Mouse (Mus musculus): ENCODE measurements at regions not wholly inside any gene's neighbourhood (a gene's known extent, or its start where the extent isn't known, plus 50 kb on each side); places are given as distances from the start of the nearest gene placed in this dataset. TPM values are rescaled to one million over a fixed set of nuclear protein-coding genes. Genes with fewer than 3 reads are reported as not detected.

DNA sequence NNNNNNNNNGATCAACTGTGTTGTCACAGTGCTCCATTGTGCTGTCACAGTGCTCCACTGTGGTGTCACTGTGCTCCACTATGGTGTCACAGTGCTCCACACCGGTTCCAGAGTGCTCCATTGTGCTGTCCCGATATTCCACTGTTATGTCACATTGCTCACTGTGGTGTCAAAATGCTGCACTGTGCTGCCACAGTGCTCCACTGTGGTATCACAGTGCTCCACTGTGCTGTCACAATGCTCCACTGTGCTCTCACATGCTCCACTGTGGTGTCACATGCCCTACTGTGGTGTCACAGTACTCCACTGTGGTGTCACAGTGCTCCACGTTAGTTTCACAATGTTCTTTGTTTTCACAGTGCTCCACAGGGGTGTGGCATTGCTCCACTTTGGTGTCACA is 359.3 kb upstream of the Olfr161 start:
- peak in 1 of 2 experiments; percentile 26 for DNase-seq (ENCODE audit: extremely low spot score in 1 of 2, low spot score in 2 of 2)
- intact Hi-C loops (cut with DNase I), result no loop called here

DNA sequence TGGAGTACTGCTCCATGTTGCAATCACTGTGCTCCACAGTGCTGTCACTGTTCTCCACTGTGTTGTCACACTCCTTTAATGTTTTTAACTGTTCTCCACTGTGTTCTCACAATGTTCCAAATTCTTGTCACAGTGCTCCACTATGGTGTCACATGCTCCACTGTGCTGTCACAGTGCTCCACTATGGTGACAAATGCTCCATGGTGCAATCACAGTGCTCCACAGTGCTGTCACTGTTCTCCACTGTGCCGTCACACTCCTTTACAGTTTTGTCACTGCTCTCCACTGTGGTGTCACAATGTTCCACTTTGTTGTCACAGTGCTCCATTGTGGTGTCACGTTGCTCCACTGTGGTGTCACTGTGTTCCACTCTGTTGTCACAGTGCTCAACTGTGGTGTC is 358.2 kb upstream of the Olfr161 start:
- peak in 1 of 2 experiments; percentile 20 for DNase-seq (ENCODE audit: extremely low spot score in 1 of 2, low spot score in 2 of 2)
- intact Hi-C loops (cut with DNase I), result no loop called here

DNA sequence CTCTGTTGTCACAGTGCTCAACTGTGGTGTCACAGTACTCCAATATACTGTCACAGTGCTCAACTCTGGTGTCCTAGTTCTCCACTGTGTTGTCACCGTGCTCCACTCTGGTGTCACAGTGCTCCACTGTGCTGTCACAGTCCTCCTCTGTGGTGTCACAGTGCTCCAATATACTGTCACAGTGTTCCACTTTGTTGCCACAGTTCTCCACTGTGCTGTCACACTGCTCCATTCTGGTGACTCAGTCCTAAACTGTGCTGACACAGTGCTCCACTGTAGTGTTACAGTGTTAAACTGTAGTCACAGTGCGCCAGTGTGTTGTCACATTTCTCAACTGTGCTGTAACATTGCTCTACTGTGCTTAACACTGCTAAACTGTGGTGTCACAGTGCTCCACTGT is 356.8 kb upstream of the Olfr161 start:
- intact Hi-C loops (cut with DNase I), result no loop called here
- DNase-seq (ENCODE audit: extremely low spot score in 1 of 2, low spot score in 2 of 2), result peak in 1 of 2 experiments; percentile 16

DNA sequence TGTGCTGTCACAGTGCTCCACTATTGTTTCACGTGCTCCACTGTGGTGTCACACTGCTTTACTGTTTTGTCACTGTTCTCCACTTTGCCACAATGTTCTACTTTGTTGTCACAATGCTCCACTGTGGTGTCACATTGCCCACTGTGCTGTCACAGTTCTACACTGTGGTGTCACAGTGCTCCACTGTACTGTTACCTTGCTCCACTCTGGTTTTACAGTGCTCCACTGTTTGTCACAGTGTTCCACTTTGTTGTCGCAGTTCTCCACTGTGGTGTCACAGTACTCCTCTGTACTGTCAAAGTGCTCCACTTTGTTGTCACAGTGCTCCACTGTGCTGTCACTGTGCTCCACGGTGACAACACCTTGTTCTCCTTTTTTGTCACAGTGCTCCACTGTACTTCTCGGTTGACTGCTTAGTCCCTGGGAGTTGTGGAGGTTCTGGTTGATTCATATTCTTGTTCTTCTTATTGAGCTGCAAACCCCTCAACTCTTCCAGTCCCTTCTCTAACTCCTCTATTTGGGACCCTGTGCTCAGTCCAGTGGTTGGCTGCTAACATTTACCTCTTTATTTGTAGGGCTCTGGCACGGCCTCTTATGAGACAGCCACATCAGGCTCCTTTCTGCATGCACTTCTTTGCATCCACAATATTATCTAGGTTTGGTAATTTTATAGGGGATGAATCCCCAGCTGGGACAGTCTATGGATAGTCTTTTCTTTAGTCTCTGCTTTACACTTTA is 349.7 kb upstream of the Olfr161 start:
- intact Hi-C loops (cut with DNase I), result no loop called here
- DNase-seq (ENCODE audit: extremely low spot score in 1 of 2, low spot score in 2 of 2), result peak in 1 of 2 experiments; percentile 15

DNA sequence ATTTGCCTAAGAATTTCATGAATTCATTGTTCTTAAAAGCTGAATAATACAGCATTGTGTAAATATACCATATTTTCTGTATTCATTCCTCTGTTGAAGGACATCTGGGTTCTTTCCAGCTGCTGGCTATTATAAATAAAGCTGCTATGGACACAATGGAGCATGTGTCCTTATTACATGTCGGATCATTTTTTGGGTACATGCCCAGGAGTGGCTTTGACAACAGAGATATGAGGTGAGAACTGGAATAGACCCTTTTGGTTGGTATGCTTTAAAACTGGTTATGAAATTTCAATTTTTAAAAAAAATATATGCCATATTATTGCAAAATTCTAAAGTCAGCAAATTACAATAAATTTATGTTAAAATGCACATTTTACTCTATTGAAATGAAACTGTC is 348.9 kb upstream of the Olfr161 start:
- intact Hi-C loops (cut with DNase I), result no loop called here
- DNase-seq (ENCODE audit: extremely low spot score in 1 of 2, low spot score in 2 of 2), result no peak

DNA sequence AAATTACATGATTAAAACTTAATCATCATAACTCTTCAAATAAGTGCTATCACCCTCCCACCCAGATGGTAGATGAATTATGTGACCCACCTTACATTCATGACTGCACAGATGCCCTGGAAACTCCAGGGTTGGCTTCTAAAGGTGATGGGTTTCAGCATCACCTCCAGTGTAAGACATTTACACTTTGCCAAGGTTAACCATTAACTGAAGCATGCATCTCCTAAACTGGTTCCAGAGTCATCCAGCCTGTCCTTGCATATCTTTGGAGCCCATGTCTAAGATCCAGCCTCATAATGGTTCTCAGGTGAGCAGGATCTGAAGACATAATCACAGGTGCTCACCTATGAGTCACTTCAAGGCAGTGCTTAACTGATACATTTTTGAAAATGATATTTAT is 344.4 kb upstream of the Olfr161 start:
- intact Hi-C loops (cut with DNase I), result no loop called here
- no peak for DNase-seq (ENCODE audit: extremely low spot score in 1 of 2, low spot score in 2 of 2)

DNA sequence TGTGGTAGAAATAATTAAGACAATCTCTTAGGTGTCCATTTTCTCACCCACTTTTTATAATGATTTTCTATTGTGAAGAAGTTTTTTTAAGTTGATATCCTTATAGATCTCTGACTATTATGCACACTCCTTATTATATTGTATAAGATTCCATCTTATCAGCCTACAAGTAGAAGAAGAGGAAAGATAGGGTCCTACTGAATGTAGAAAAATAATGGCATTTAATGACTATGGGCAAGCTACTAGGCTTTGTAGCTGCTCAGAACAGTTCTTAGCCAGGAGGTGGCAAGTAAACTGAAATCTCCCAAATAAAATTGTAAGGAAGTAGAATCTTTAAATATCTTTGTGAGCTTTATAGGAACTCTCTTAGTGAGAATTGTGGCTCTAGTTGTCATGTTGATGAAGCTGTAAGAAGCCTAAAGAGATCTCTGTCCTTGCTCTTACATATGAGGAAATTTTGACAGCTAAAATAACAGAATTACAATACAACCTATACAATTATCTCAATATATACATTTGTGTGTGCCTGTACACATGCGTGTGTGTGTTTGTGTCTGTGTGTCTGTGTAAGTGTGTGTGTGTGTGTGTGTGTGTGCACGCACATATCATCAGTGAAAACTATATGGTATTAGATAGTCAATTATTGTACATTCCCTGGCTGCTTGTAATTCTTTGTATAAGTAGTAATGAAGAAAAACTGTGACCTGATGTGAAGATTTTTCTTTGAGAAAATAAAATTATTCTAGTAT is 343.7 kb upstream of the Olfr161 start:
- intact Hi-C loops (cut with DNase I), result no loop called here
- no peak for DNase-seq (ENCODE audit: extremely low spot score in 1 of 2, low spot score in 2 of 2)

DNA sequence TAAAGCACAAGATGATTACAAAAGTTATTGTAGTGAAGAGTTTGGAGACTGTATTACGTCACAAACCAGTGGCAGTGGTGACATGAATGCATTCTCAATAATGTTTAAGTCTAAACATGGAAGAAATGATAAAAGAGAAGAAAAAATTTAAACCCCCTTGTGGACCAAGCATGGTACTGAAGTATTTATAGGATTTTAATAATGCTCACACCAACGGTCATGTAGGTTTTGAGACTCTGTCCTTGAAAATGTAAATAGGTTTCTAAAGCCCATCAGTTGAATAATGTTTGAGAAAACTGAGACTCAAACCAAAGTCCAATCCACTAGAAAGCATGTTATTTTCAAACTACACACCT is 343.1 kb upstream of the Olfr161 start:
- intact Hi-C loops (cut with DNase I), result no loop called here
- no peak for DNase-seq (ENCODE audit: extremely low spot score in 1 of 2, low spot score in 2 of 2)

DNA sequence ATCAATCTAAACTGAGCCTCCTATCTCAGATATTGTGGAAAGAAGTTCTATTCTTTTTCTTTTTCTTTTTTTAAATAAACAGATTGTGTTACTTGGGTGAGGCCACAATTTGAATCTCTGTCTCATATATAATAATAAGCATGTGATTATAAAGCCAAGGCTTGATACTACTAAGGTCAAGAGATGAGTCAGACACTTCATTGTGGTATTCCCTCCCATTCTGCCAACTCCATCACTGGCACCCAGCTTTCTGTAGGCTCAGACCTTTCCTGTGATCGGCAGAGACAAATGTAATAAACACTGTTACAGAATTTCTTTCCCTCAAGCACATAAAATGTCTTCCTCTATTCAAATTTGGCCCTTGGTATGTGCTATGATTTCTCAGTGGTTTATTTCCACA is 337.0 kb upstream of the Olfr161 start:
- no peak for DNase-seq (ENCODE audit: extremely low spot score in 1 of 2, low spot score in 2 of 2)
- intact Hi-C loops (cut with DNase I), result no loop called here

DNA sequence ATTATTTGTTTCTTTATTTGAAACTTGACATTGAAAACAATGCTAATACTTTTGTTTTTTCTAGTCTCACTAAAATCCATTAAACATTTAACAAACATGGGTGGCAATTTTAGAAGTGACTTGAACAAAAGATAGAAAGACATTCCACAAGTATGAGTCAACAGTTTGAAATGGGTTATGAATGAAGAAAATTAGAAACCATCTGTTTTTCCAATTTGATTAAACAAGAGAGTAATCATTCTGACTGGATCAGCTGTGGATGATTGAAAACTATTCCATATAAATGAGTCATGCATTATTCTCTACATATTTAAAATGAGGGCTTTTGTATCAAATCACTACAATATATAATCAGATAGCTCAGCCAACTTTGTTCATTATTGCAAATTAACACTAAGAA is 334.8 kb upstream of the Olfr161 start:
- DNase-seq (ENCODE audit: extremely low spot score in 1 of 2, low spot score in 2 of 2), result no peak
- intact Hi-C loops (cut with DNase I), result no loop called here

DNA sequence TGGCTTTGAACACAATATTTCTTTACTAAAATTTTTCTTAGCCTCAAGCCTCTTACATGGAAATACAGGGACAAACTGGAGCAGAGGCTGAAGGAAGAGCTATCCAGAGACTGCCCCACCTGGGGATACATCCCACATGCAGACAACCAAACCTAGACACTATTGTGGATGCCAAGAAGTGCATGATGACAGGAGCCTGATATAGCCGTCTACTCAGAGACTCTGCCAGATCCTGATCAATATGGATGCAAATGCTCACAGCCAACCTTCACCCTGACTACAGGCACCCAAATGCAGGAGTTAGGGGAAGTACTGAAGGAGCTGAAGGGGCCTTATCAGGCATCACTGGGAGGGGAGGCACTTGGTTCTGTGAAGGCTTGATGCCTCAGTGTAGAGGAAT is 325.5 kb upstream of the Olfr161 start:
- intact Hi-C loops (cut with DNase I), result no loop called here
- peak in 1 of 2 experiments; percentile 28 for DNase-seq (ENCODE audit: extremely low spot score in 1 of 2, low spot score in 2 of 2)

DNA sequence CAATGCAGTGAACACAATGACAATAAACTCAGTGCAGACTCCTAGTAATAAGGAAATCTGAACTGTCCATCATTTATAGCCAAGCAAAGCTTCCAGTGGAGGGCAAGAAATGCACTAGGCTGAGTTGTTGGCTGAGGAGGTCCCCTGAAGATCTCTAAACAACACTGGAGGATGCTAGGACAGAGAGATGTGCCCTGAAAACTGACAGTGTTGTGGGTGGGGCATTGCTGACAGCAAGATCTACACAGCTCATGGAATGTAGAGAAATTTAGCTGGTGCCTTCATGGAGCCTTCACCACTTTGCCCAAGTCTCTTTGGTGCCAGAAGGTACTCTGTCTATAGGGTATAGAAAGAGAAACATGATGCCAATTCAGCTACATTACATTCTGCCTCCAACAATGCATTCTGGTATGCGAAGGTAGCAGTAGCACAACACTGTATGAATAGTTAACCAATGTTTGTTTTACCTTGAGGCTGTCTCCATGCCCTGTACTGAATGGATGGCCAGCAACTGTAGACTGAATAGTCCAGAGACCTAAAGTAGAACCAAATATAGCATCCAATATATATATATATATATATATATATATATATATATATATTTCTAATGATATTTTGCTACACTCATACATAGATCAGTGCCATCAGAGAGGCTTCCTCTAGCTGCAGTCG is 318.9 kb upstream of the Olfr161 start:
- intact Hi-C loops (cut with DNase I), result no loop called here
- no peak for DNase-seq (ENCODE audit: extremely low spot score in 1 of 2, low spot score in 2 of 2)

DNA sequence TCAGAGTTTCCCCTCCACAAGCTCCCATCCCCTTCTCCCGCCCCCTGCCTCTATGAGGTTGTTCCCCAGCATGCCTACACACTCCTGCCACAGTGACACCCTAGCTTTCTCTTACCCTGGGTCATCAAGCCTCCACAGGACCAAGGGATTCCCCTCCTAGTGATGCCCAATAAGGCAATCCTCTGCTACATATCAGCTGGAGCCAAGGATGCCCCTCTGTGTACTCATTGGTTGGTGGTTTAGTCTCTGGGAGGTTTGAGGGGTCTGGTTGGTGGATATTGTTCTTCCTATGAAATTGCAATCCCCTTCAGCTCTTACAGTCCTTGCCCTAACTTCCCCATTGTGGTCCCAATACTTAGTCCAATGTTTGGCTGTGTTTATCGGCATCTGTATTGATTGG is 317.4 kb upstream of the Olfr161 start:
- intact Hi-C loops (cut with DNase I), result no loop called here
- no peak for DNase-seq (ENCODE audit: extremely low spot score in 1 of 2, low spot score in 2 of 2)

Small RNA genes lying in the stretch of these regions (microRNA-seq; reads per million reads assigned to microRNA genes)
- gene Gm23215, result not detected

Measured in left cerebral cortex, postnatal 10 days (tissue).